Mouse (Mus musculus): ENCODE data around the gene Nlrp14.
"Not testable (repeated sequence)": the region's sequence is repeated elsewhere in the genome, so short reads cannot be mapped to it uniquely, and the experiment has no call there.

Nlrp14 gene

GRCm38 (mm10) chr7:107166690-107167089 is at the start of gene Nlrp14:
Gene Nlrp14, plus strand, starts transcription at chr7:107166990.
- no peak for DNase-seq (ENCODE audit: low read depth, low spot score)

GRCm38 (mm10) chr7:107130983-107131382 is 35.8 kb upstream of the Nlrp14 start, which contains the start of gene Olfr715:
Gene Olfr715, minus strand, starts transcription at chr7:107131083.
- DNase-seq (ENCODE audit: low read depth, low spot score) = not testable (repeated sequence)

GRCm38 (mm10) chr7:107138027-107138426 is 28.8 kb upstream of the Nlrp14 start, which contains the start of gene Olfr716:
Gene Olfr716, plus strand, starts transcription at chr7:107138327.
- not testable (repeated sequence) for DNase-seq (ENCODE audit: low read depth, low spot score)

- no peak for DNase-seq (ENCODE audit: low read depth, low spot score)
Observed at GRCm38 (mm10) chr7:107180406-107180805, 13.6 kb downstream of the Nlrp14 start.

GRCm38 (mm10) chr7:107201817-107202216 is 35.0 kb downstream of the Nlrp14 start:
- DNase-seq (ENCODE audit: low read depth, low spot score) = no peak

- DNase-seq (ENCODE audit: low read depth, low spot score) = no peak
Observed at GRCm38 (mm10) chr7:107207843-107208242, 41.1 kb downstream of the Nlrp14 start.

GRCm38 (mm10) chr7:107209204-107209860 is 42.5 kb downstream of the Nlrp14 start, which contains the start of gene Rbmxl2:
Gene Rbmxl2, plus strand, starts transcription at chr7:107209445.
- DNase-seq (ENCODE audit: low read depth, low spot score) = no peak

GRCm38 (mm10) chr7:107210126-107210576 is 43.4 kb downstream of the Nlrp14 start:
- DNase-seq (ENCODE audit: low read depth, low spot score) = no peak

- no peak for DNase-seq (ENCODE audit: low read depth, low spot score)
Observed at GRCm38 (mm10) chr7:107215723-107216122, 48.9 kb downstream of the Nlrp14 start.

- no peak for DNase-seq (ENCODE audit: low read depth, low spot score)
Observed at GRCm38 (mm10) chr7:107216845-107217244, 50.1 kb downstream of the Nlrp14 start.

- DNase-seq (ENCODE audit: low read depth, low spot score) = no peak
Observed at GRCm38 (mm10) chr7:107236854-107237253, 70.1 kb downstream of the Nlrp14 start.

- DNase-seq (ENCODE audit: low read depth, low spot score) = no peak
Observed at GRCm38 (mm10) chr7:107237498-107237897, 70.7 kb downstream of the Nlrp14 start.

- DNase-seq (ENCODE audit: low read depth, low spot score) = no peak
Observed at GRCm38 (mm10) chr7:107241371-107241883, 74.6 kb downstream of the Nlrp14 start.
